Comparison of ENCODE assay signal across 20 mouse cellular contexts in genomic region chr11:94485223-94485622, GRCm38 (mm10). TPM values are rescaled to one million over a fixed set of nuclear protein-coding genes. Genes with fewer than 3 reads are reported as not detected.
DNase-seq lines count a peak whose midpoint lies in the region; ATAC-seq and TF ChIP-seq lines count a peak whose summit lies in the region.
"Had no signal": no experiment of that assay in that cellular context is flagged by ENCODE, and none has a peak within 500 bp of the region (broad histone marks: within the 10 kb centered on the region; RNA-seq: fewer than 3 reads in every experiment).

No protein-coding gene starts in this region.

- H3K36me3 ChIP-seq in lung, postnatal 0 days (ENCODE audit: insufficient read depth, low read length) = no peaks in the 10 kb centered on the region
- H3K36me3 ChIP-seq in neural tube, embryonic 13.5 days = no peaks in the 10 kb centered on the region
- H3K36me3 ChIP-seq in neural tube, embryonic 15.5 days = no peaks in the 10 kb centered on the region
- H3K36me3 ChIP-seq: embryonic facial prominence, embryonic 12.5 days; forebrain, embryonic 15.5 days; G1E; heart, embryonic 13.5 days; hindbrain, embryonic 13.5 days had no signal

- WGBS in cerebellum, adult 2 months = 90% methylated on average over 5 of the region's 5 CpGs
- WGBS in lung, postnatal 0 days = 67% methylated on average over 5 of the region's 5 CpGs
- WGBS in neural tube, embryonic 13.5 days = 86% methylated on average over 5 of the region's 5 CpGs
- WGBS in neural tube, embryonic 15.5 days = 81% methylated on average over 5 of the region's 5 CpGs

- no peak overlapping the region for H3K4me3 ChIP-seq in cerebellum, adult 2 months (replicated peaks; ENCODE audit: insufficient read depth, low read depth, low read length)
- no peak overlapping the region for H3K4me3 ChIP-seq in lung, postnatal 0 days (ENCODE audit: low read depth, low read length)
- no peak overlapping the region for H3K4me3 ChIP-seq in neural tube, embryonic 13.5 days
- H3K4me3 ChIP-seq in neural tube, embryonic 15.5 days (replicated peaks) = no peak overlapping the region

- no peak overlapping the region for H3K9ac ChIP-seq in lung, postnatal 0 days (replicated peaks; ENCODE audit: low read depth)
- H3K9ac ChIP-seq in neural tube, embryonic 13.5 days = no peak overlapping the region
- no peak overlapping the region for H3K9ac ChIP-seq in neural tube, embryonic 15.5 days (replicated peaks)
- H3K9ac ChIP-seq: embryonic facial prominence, embryonic 12.5 days had no signal

- peak; percentile 19; the same call in 1 of the 2 replicates for ATAC-seq in lung, postnatal 0 days
- 0 out of 2 replicates have a peak, but pooled peaks have one; percentile 21 for ATAC-seq in neural tube, embryonic 13.5 days (ENCODE audit: low read depth)
- no peak for ATAC-seq in neural tube, embryonic 15.5 days (ENCODE audit: low FRiP score)
- ATAC-seq: CD4-positive, CD25-positive, alpha-beta regulatory T cell, adult 4 months had no signal

- no peak for TF ChIP-seq CTCF in cerebellum, adult 2 months (IDR thresholded peaks at IDR 0.05; ENCODE audit: borderline replicate concordance, insufficient read depth, low read depth, low read length)
- TF ChIP-seq CTCF in lung, postnatal 0 days (IDR thresholded peaks at IDR 0.05) = no peak

- no peaks in the 10 kb centered on the region for H3K9me3 ChIP-seq in lung, postnatal 0 days (ENCODE audit: low read length)
- no peaks in the 10 kb centered on the region for H3K9me3 ChIP-seq in neural tube, embryonic 13.5 days
- H3K9me3 ChIP-seq in neural tube, embryonic 15.5 days (replicated peaks) = no peaks in the 10 kb centered on the region
- H3K9me3 ChIP-seq: embryonic facial prominence, embryonic 12.5 days; forebrain, embryonic 15.5 days; G1E; heart, embryonic 13.5 days; hindbrain, embryonic 13.5 days had no signal

- no peak for TF ChIP-seq EP300 in lung, postnatal 0 days (IDR thresholded peaks at IDR 0.05)

- DNase-seq in cerebellum, adult 11 months = peak; percentile 31
- DNase-seq in cerebellum, adult 2 months = no peak
- peak; percentile 3 for DNase-seq in embryo, embryonic 10 days (ENCODE audit: low spot score)
- DNase-seq in embryo, embryonic 9.5 days (ENCODE audit: extremely low spot score) = no peak
- no peak for DNase-seq in lung, postnatal 0 days (ENCODE audit: low spot score)
- no peak for DNase-seq in lung, adult 18-20 months
- DNase-seq: adrenal gland, postnatal 36 days; B cell, adult 2 months; gastrocnemius, postnatal 36 days; heart, postnatal 36 days had no signal

- H3K4me1 ChIP-seq in cerebellum, adult 2 months (ENCODE audit: control insufficient read depth, insufficient read depth, low read length) = peaks cover 23% of the 10 kb centered on the region
- no peaks in the 10 kb centered on the region for H3K4me1 ChIP-seq in lung, postnatal 0 days (ENCODE audit: insufficient read depth, low read depth, low read length)
- H3K4me1 ChIP-seq in neural tube, embryonic 13.5 days (replicated peaks) = no peaks in the 10 kb centered on the region; the same call in 1 of the 2 replicates
- H3K4me1 ChIP-seq in neural tube, embryonic 15.5 days = peaks cover 7% of the 10 kb centered on the region

- no peak overlapping the region for H3K4me2 ChIP-seq in lung, postnatal 0 days (replicated peaks; ENCODE audit: low read depth, low read length)
- no peak overlapping the region for H3K4me2 ChIP-seq in neural tube, embryonic 13.5 days
- no peak overlapping the region for H3K4me2 ChIP-seq in neural tube, embryonic 15.5 days

- TF ChIP-seq POLR2A in cerebellum, adult 2 months (IDR thresholded peaks at IDR 0.05; ENCODE audit: borderline replicate concordance, insufficient read depth, low read length) = no peak

- no peaks in the 10 kb centered on the region for H3K27me3 ChIP-seq in cerebellum, adult 2 months (ENCODE audit: control insufficient read depth, insufficient read depth, low read length)
- 0 out of 2 replicates have a peak, but pooled peaks cover 3% of the 10 kb centered on the region for H3K27me3 ChIP-seq in lung, postnatal 0 days (replicated peaks; ENCODE audit: insufficient read depth, low read length)
- peaks cover 42% of the 10 kb centered on the region for H3K27me3 ChIP-seq in neural tube, embryonic 13.5 days
- H3K27me3 ChIP-seq in neural tube, embryonic 15.5 days (replicated peaks) = peaks cover 24% of the 10 kb centered on the region; the same call in 1 of the 2 replicates
- H3K27me3 ChIP-seq: forebrain, embryonic 15.5 days had no signal

- H3K27ac ChIP-seq in cerebellum, adult 2 months (ENCODE audit: insufficient read depth, low read length) = no peak overlapping the region
- no peak overlapping the region for H3K27ac ChIP-seq in lung, postnatal 0 days (ENCODE audit: low read length)
- H3K27ac ChIP-seq in neural tube, embryonic 13.5 days (replicated peaks) = no peak overlapping the region
- no peak overlapping the region for H3K27ac ChIP-seq in neural tube, embryonic 15.5 days (replicated peaks)
- H3K27ac ChIP-seq: embryonic facial prominence, embryonic 12.5 days; forebrain, embryonic 15.5 days; heart, embryonic 13.5 days; hindbrain, embryonic 13.5 days; hindbrain, postnatal 0 days had no signal

RNA-seq across cellular contexts. Expression of gene Spata20, which starts 0.8 kb away (rescaled TPM):
- polyA plus RNA-seq in cerebellum, adult 2 months (2012; rRNA removed) = 1.5 and 1.9 TPM in 2 replicates
- polyA plus RNA-seq in lung, postnatal 0 days (2015; fragmentation: Nextera tagmentation; extraction: Ambion mirVana) = 0.14 TPM in 1 of 2 replicates, not detected in the other
- polyA plus RNA-seq in neural tube, embryonic 13.5 days (2015; fragmentation: Nextera tagmentation; extraction: Ambion mirVana) = 0.28 TPM in 1 of 2 replicates, not detected in the other
- polyA plus RNA-seq in neural tube, embryonic 15.5 days (2015; fragmentation: Nextera tagmentation; extraction: Ambion mirVana) = 0.28 and 0.42 TPM in 2 replicates
- polyA plus RNA-seq: CD4-positive, CD25-positive, alpha-beta regulatory T cell, adult 4 months; forebrain, embryonic 11.5 days; G1E had no signal

RNA-seq across cellular contexts. Expression of gene Cacna1g, which starts 11.2 kb away (rescaled TPM):
- polyA plus RNA-seq in cerebellum, adult 2 months (2012; rRNA removed) = 199 and 248 TPM in 2 replicates
- polyA plus RNA-seq in lung, postnatal 0 days (2015; fragmentation: Nextera tagmentation; extraction: Ambion mirVana) = 1.4 and 3.1 TPM in 2 replicates
- polyA plus RNA-seq in neural tube, embryonic 13.5 days (2015; fragmentation: Nextera tagmentation; extraction: Ambion mirVana) = 8.9 and 9.3 TPM in 2 replicates
- polyA plus RNA-seq in neural tube, embryonic 15.5 days (2015; fragmentation: Nextera tagmentation; extraction: Ambion mirVana) = 12.8 and 14.7 TPM in 2 replicates
- polyA plus RNA-seq: CD4-positive, CD25-positive, alpha-beta regulatory T cell, adult 4 months; G1E had no signal

RNA-seq across cellular contexts. Expression of gene Epn3, which starts 14.6 kb away (rescaled TPM):
- polyA plus RNA-seq in cerebellum, adult 2 months (2012; rRNA removed) = 31.1 and 35.9 TPM in 2 replicates
- 33.2 and 34.5 TPM in 2 replicates for polyA plus RNA-seq in lung, postnatal 0 days (2015; fragmentation: Nextera tagmentation; extraction: Ambion mirVana)
- polyA plus RNA-seq in neural tube, embryonic 13.5 days (2015; fragmentation: Nextera tagmentation; extraction: Ambion mirVana) = 0.24 and 0.51 TPM in 2 replicates
- polyA plus RNA-seq in neural tube, embryonic 15.5 days (2015; fragmentation: Nextera tagmentation; extraction: Ambion mirVana) = 1.1 and 1.5 TPM in 2 replicates
- polyA plus RNA-seq: CD4-positive, CD25-positive, alpha-beta regulatory T cell, adult 4 months; G1E had no signal

RNA-seq across cellular contexts. Expression of gene Mycbpap, which starts 36.3 kb away (rescaled TPM):
- polyA plus RNA-seq in cerebellum, adult 2 months (2012; rRNA removed) = 3.6 and 4.9 TPM in 2 replicates
- polyA plus RNA-seq in lung, postnatal 0 days (2015; fragmentation: Nextera tagmentation; extraction: Ambion mirVana) = 3.1 and 4.7 TPM in 2 replicates
- polyA plus RNA-seq in neural tube, embryonic 13.5 days (2015; fragmentation: Nextera tagmentation; extraction: Ambion mirVana) = 1.9 and 2.1 TPM in 2 replicates
- polyA plus RNA-seq in neural tube, embryonic 15.5 days (2015; fragmentation: Nextera tagmentation; extraction: Ambion mirVana) = 2.0 and 2.8 TPM in 2 replicates
- polyA plus RNA-seq: CD4-positive, CD25-positive, alpha-beta regulatory T cell, adult 4 months; G1E had no signal

Comparison
In these comparisons a context has a peak if more than half of its experiments do, and no peak if none do; other contexts are left out.
1. DNase-seq: peak in cerebellum, adult 11 months (single experiment) and embryo, embryonic 10 days (single experiment); none in cerebellum, adult 2 months (0 of 2), embryo, embryonic 9.5 days (single experiment), lung, postnatal 0 days (single experiment) and lung, adult 18-20 months (0 of 2).
2. RNA of gene Cacna1g, which starts 11.2 kb away (polyA plus RNA-seq): 199 to 248 TPM in cerebellum, adult 2 months; 12.8 to 14.7 TPM in neural tube, embryonic 15.5 days, 8.9 to 9.3 TPM in neural tube, embryonic 13.5 days and 1.4 to 3.1 TPM in lung, postnatal 0 days; every median in the first group is over 10 times any median in the second.
3. RNA of gene Epn3, which starts 14.6 kb away (polyA plus RNA-seq): 33.2 to 34.5 TPM in lung, postnatal 0 days and 31.1 to 35.9 TPM in cerebellum, adult 2 months; 1.1 to 1.5 TPM in neural tube, embryonic 15.5 days and 0.24 to 0.51 TPM in neural tube, embryonic 13.5 days; every median in the first group is over 10 times any median in the second.